Mouse (Mus musculus): ENCODE measurements around the gene Tmco5b. TPM values are rescaled to one million over a fixed set of nuclear protein-coding genes. Genes with fewer than 3 reads are reported as not detected.

Tmco5b gene
- polyA plus RNA-seq (2015; fragmentation: Nextera tagmentation; extraction: Ambion mirVana) = not detected in 2 replicates

DNA sequence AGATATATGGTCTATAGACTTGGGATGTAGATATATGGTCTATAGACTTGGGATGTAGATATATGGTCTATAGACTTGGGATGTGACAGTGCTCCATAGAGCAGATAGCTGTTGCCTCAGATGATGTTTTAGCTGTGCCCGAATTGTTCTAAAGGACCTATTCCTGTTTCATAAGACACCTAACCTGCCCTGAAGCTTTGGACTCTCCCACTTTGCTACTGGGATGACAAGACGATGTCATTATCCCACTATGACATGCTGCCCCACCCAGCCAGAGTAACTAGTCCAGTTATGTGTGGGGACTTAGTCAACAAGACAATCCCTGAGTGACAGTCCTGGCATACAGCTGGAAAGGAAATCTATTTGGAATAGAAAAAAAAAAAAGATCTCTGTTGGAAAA lies at the start of gene Tmco5b:
Gene Tmco5b, plus strand, starts transcription at position 301 of the 400 bp plus-strand sequence.
- Histone ChIP-seq H3K36me3 (ENCODE audit: insufficient read depth, low read length) (no peaks in the 10 kb centered on the region), H3K4me1 (replicated peaks; ENCODE audit: insufficient read depth, low read length) (no peaks in the 10 kb centered on the region), H3K27ac (no peak within 1 kb of the TSS), H3K9ac (ENCODE audit: low read depth, low read length) (no peak within 1 kb of the TSS), H3K4me3 (replicated peaks; ENCODE audit: low read depth, low read length) (no peak within 1 kb of the TSS), H3K27me3 (ENCODE audit: insufficient read depth, low read length) (no peaks in the 10 kb centered on the region), H3K4me2 (ENCODE audit: low read length) (no peak within 1 kb of the TSS), H3K9me3 (replicated peaks; ENCODE audit: low read length) (no peaks in the 10 kb centered on the region)
- DNase-seq (ENCODE audit: low spot score) (no peak), ATAC-seq (replicated peaks; ENCODE audit: low FRiP score, low read depth) (no peak)
- TF ChIP-seq CTCF (IDR thresholded peaks at IDR 0.05; ENCODE audit: low read depth) = no peak
- WGBS = 91% methylated on average over 2 of the region's 2 CpGs

DNA sequence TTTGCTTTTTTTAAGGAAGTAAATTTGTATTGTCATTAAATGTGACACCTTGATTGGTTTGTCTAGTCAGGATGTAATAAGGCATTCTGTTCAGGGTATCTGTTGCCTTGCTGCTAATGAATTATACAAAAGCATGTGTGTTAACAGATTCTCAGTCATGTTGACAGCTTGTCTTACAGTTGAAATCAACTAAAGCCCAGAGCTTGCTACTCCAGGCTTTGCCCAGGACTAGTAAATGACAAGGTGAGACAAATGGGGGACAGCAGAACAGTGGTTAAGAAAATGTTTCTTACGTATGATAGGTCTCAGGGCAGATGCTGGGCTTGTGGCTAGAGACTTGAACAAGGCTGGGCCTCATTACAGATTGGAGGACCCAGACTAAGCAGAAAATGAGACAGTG lies 48.5 kb upstream of the Tmco5b start:
- Histone ChIP-seq H3K4me3 (replicated peaks; ENCODE audit: low read depth, low read length) (no peak overlapping the region), H3K36me3 (ENCODE audit: insufficient read depth, low read length) (no peaks in the 10 kb centered on the region), H3K4me2 (ENCODE audit: low read length) (no peak overlapping the region), H3K27ac (no peak overlapping the region), H3K9me3 (replicated peaks; ENCODE audit: low read length) (no peaks in the 10 kb centered on the region), H3K4me1 (replicated peaks; ENCODE audit: insufficient read depth, low read length) (no peaks in the 10 kb centered on the region), H3K9ac (ENCODE audit: low read depth, low read length) (no peak overlapping the region), H3K27me3 (ENCODE audit: insufficient read depth, low read length) (no peaks in the 10 kb centered on the region)
- TF ChIP-seq CTCF (IDR thresholded peaks at IDR 0.05; ENCODE audit: low read depth) = no peak
- 78% methylated on average over 1 of the region's 1 CpGs for WGBS
- ATAC-seq (replicated peaks; ENCODE audit: low FRiP score, low read depth) = no peak
- no peak for DNase-seq (ENCODE audit: low spot score)

DNA sequence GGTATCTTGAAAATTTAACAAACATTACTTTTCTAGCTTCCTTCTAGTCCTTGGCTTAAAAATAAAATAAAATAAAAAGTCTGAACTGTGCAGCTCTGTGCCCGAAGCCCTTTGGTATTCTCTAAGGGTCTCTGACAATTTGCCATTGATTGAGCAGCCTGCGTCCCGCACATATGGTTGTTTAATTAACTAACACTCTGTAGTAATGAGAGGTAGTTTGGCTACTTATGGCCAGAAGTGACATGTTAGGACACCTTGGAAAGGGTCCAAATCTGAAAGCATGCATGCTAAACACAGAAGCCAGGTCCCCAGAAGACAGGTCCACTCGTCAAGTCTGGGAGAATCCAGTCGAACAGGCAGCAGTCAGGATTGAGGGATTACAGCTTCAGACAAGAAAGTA lies 46.7 kb upstream of the Tmco5b start:
- no peaks in the 10 kb centered on the region for H3K9me3 ChIP-seq (replicated peaks; ENCODE audit: low read length)
- no peak for TF ChIP-seq CTCF (IDR thresholded peaks at IDR 0.05; ENCODE audit: low read depth)
- WGBS = 64% methylated on average over 5 of the region's 5 CpGs
- no peak overlapping the region for H3K9ac ChIP-seq (ENCODE audit: low read depth, low read length)
- DNase-seq (ENCODE audit: low spot score) (no peak), ATAC-seq (replicated peaks; ENCODE audit: low FRiP score, low read depth) (no peak)
- no peaks in the 10 kb centered on the region for H3K36me3 ChIP-seq (ENCODE audit: insufficient read depth, low read length)
- no peak overlapping the region for H3K4me2 ChIP-seq (ENCODE audit: low read length)
- H3K27me3 ChIP-seq (ENCODE audit: insufficient read depth, low read length) = no peaks in the 10 kb centered on the region
- no peak overlapping the region for H3K4me3 ChIP-seq (replicated peaks; ENCODE audit: low read depth, low read length)
- H3K4me1 ChIP-seq (replicated peaks; ENCODE audit: insufficient read depth, low read length) = no peaks in the 10 kb centered on the region
- H3K27ac ChIP-seq = no peak overlapping the region

DNA sequence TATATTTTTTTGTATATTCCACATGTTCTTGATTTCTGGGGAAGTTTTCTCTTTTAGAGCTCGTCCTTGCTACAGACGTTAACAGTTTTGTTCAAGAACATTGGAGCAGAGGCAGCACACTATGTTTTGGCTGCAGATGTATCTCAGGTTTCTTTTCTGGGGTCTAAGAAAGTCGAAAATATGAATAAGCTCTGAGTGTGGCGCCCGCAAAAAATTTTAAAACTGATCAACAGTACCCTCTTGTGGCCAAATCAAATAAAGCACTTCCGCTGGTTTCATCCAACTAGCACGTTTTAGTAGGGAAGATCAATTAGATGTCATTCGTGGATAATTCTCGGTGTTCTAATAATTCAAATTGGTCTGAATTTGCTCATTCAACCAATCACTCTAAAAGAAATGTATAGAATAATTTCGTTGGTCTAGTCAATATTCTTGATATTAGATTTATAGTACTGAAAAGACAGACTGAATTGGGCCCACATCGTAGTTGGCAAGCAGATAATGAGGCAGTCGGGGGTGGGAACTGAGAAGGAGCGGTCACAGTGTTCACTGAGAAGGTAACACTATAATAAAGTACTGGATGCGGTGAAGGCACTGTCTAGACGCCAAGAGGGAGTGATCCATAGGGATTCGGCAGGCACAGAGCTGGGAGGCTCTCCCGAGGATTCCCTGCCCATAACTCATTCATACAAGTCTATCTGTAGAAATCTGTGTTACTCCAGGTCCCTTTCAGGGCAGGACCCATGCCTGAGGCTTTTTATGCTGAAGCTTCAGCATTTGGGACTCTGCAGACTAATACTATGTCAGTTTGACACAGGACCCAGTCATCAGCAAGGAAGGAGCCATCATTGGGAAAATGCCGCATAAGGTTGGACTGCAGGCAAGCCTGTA lies 17.1 kb downstream of the Tmco5b start:
- H3K4me1 ChIP-seq (replicated peaks; ENCODE audit: insufficient read depth, low read length) = no peaks in the 10 kb centered on the region
- DNase-seq (ENCODE audit: low spot score) = peak; percentile 53
- H3K9ac ChIP-seq (ENCODE audit: low read depth, low read length) = no peak overlapping the region
- no peak for ATAC-seq (replicated peaks; ENCODE audit: low FRiP score, low read depth)
- no peak overlapping the region for H3K27ac ChIP-seq
- no peak overlapping the region for H3K4me3 ChIP-seq (replicated peaks; ENCODE audit: low read depth, low read length)
- peak; percentile 80 for TF ChIP-seq CTCF (IDR thresholded peaks at IDR 0.05; ENCODE audit: low read depth)
- no peaks in the 10 kb centered on the region for H3K36me3 ChIP-seq (ENCODE audit: insufficient read depth, low read length)
- H3K9me3 ChIP-seq (replicated peaks; ENCODE audit: low read length) = no peaks in the 10 kb centered on the region
- no peaks in the 10 kb centered on the region; the same call in 1 of the 2 replicates for H3K27me3 ChIP-seq (ENCODE audit: insufficient read depth, low read length)
- 34% methylated on average over 18 of the region's 18 CpGs for WGBS
- no peak overlapping the region; the same call in 1 of the 2 replicates for H3K4me2 ChIP-seq (ENCODE audit: low read length)

DNA sequence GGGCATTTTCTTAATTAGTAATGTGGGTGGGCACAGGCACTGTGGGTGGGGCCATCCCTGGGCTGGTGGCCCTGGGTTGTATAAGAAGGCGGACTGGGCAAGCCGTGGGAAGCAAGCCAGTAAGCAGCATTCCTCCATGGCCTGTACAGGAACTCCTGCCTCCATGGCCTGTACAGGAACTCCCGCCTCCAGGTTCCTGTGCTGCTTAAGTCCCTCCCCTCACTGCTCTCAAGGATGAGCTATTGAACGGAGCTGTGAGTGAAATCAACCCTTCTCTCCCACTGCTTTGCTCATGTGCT lies 17.7 kb downstream of the Tmco5b start:
- Histone ChIP-seq H3K9ac (ENCODE audit: low read depth, low read length) (no peak overlapping the region), H3K9me3 (replicated peaks; ENCODE audit: low read length) (no peaks in the 10 kb centered on the region), H3K4me1 (replicated peaks; ENCODE audit: insufficient read depth, low read length) (no peaks in the 10 kb centered on the region), H3K4me3 (replicated peaks; ENCODE audit: low read depth, low read length) (no peak overlapping the region), H3K4me2 (ENCODE audit: low read length) (no peak overlapping the region), H3K27me3 (ENCODE audit: insufficient read depth, low read length) (no peaks in the 10 kb centered on the region; the same call in 1 of the 2 replicates), H3K36me3 (ENCODE audit: insufficient read depth, low read length) (no peaks in the 10 kb centered on the region), H3K27ac (no peak overlapping the region)
- ATAC-seq (replicated peaks; ENCODE audit: low FRiP score, low read depth) (peak; percentile 54; the same call in 1 of the 2 replicates), DNase-seq (ENCODE audit: low spot score) (no peak)
- no peak for TF ChIP-seq CTCF (IDR thresholded peaks at IDR 0.05; ENCODE audit: low read depth)
- 61% methylated on average over 4 of the region's 4 CpGs for WGBS

DNA sequence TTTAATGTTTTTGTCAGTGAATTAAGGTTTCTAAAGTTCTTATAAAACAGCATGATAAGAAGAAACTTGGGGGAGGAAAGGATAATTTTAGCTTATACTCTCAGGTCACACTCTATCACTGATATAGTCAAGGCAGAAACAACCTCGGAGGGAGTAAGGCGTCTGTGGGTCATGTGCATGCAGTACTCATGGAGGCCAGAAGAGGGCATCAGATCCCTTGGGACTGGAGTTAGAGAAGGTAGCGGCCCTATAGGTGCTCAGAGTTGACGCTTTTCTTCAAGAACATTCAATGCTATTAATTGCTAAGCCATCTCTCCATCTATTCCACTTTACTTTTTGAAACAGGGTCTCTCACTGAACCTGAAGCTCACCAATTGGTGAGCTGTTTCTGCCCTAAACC lies 19.8 kb downstream of the Tmco5b start:
- 5% methylated on average over 4 of the region's 4 CpGs for WGBS
- no peaks in the 10 kb centered on the region; the same call in 1 of the 2 replicates for H3K27me3 ChIP-seq (ENCODE audit: insufficient read depth, low read length)
- no peaks in the 10 kb centered on the region for H3K36me3 ChIP-seq (ENCODE audit: insufficient read depth, low read length)
- H3K4me1 ChIP-seq (replicated peaks; ENCODE audit: insufficient read depth, low read length) = no peaks in the 10 kb centered on the region
- no peaks in the 10 kb centered on the region for H3K9me3 ChIP-seq (replicated peaks; ENCODE audit: low read length)
- H3K4me3 ChIP-seq (replicated peaks; ENCODE audit: low read depth, low read length) = no peak overlapping the region
- ATAC-seq (replicated peaks; ENCODE audit: low FRiP score, low read depth) (peak; percentile 59), DNase-seq (ENCODE audit: low spot score) (peak; percentile 84)
- TF ChIP-seq CTCF (IDR thresholded peaks at IDR 0.05; ENCODE audit: low read depth) = peak; percentile 100
- no peak overlapping the region for H3K27ac ChIP-seq
- no peak overlapping the region for H3K9ac ChIP-seq (ENCODE audit: low read depth, low read length)
- no peak overlapping the region for H3K4me2 ChIP-seq (ENCODE audit: low read length)

Measured in kidney, postnatal 0 days (tissue).